Mouse (Mus musculus) lung, postnatal 4 days (tissue): ENCODE data around the gene Fcer2a.

Experiments used
- DNase-seq, 2 experiments: peaks; one replicate each; pipeline ENCODE4 v3.0.0; 2021

The Fcer2a gene

GRCm38 (mm10) chr8:3694121-3694520, at the start of gene Fcer2a:
Gene Fcer2a, minus strand, starts transcription at chr8:3694175.
- no peak for DNase-seq

- no peak for DNase-seq
Observed at GRCm38 (mm10) chr8:3736947-3737346, 43.0 kb upstream of the Fcer2a start.

GRCm38 (mm10) chr8:3735599-3735998, 41.6 kb upstream of the Fcer2a start:
- DNase-seq: no peak

- DNase-seq: no peak
Observed at GRCm38 (mm10) chr8:3734084-3734483, 40.1 kb upstream of the Fcer2a start.

- no peak for DNase-seq
Observed at GRCm38 (mm10) chr8:3721041-3721440, 27.1 kb upstream of the Fcer2a start.

- DNase-seq: no peak
Observed at GRCm38 (mm10) chr8:3720551-3720950, 26.6 kb upstream of the Fcer2a start, which contains the start of gene Clec4g. Gene Clec4g, minus strand, starts transcription at chr8:3720651.

- peak; percentile 75 to 81 for DNase-seq
Observed at GRCm38 (mm10) chr8:3718559-3718958, 24.6 kb upstream of the Fcer2a start.

- no peak for DNase-seq
Observed at GRCm38 (mm10) chr8:3717321-3717954, 23.5 kb upstream of the Fcer2a start.

GRCm38 (mm10) chr8:3711646-3712045, 17.7 kb upstream of the Fcer2a start:
- no peak for DNase-seq

- no peak for DNase-seq
Observed at GRCm38 (mm10) chr8:3710312-3710711, 16.3 kb upstream of the Fcer2a start.

- DNase-seq: no peak
Observed at GRCm38 (mm10) chr8:3707611-3708010, 13.6 kb upstream of the Fcer2a start.

GRCm38 (mm10) chr8:3705711-3706110, 11.7 kb upstream of the Fcer2a start:
- peak in 1 of 2 experiments; percentile 16 for DNase-seq

GRCm38 (mm10) chr8:3701491-3701890, 7.5 kb upstream of the Fcer2a start:
- DNase-seq: no peak

- peak in 1 of 2 experiments; percentile 21 for DNase-seq
Observed at GRCm38 (mm10) chr8:3690774-3691173, 3.2 kb downstream of the Fcer2a start.

GRCm38 (mm10) chr8:3687537-3687936, 6.4 kb downstream of the Fcer2a start:
- DNase-seq: no peak

- no peak for DNase-seq
Observed at GRCm38 (mm10) chr8:3685422-3685821, 8.6 kb downstream of the Fcer2a start.

GRCm38 (mm10) chr8:3684530-3684929, 9.4 kb downstream of the Fcer2a start:
- DNase-seq: no peak

- no peak for DNase-seq
Observed at GRCm38 (mm10) chr8:3683408-3684176, 10.4 kb downstream of the Fcer2a start.

- no peak for DNase-seq
Observed at GRCm38 (mm10) chr8:3682435-3682834, 11.5 kb downstream of the Fcer2a start.

GRCm38 (mm10) chr8:3679656-3680055, 14.3 kb downstream of the Fcer2a start:
- no peak for DNase-seq

GRCm38 (mm10) chr8:3679236-3679635, 14.7 kb downstream of the Fcer2a start:
- DNase-seq: no peak

GRCm38 (mm10) chr8:3678831-3679230, 15.1 kb downstream of the Fcer2a start:
- no peak for DNase-seq

- no peak for DNase-seq
Observed at GRCm38 (mm10) chr8:3676993-3677579, 16.9 kb downstream of the Fcer2a start.
